ENCODE assay signal across 8 mouse cellular contexts in genomic region chr19:40588847-40589529, GRCm38 (mm10). TPM values are rescaled to one million over a fixed set of nuclear protein-coding genes. Genes with fewer than 3 reads are reported as not detected.
A peak's percentile ranks its signal among the peaks of the same experiment; 100 is the strongest.
DNase-seq lines count a peak whose midpoint lies in the region; ATAC-seq lines count a peak whose summit lies in the region.

No protein-coding gene starts in this region.

- H3K4me3 ChIP-seq in hindbrain, embryonic 12.5 days = peak overlapping the region; percentile 82

- peak; percentile 77 for ATAC-seq in hindbrain, embryonic 12.5 days (ENCODE audit: low FRiP score)

- peak; percentile 91 for DNase-seq in Muller cell, postnatal 12 days (ENCODE audit: inconsistent ontology term)
- DNase-seq in cerebellum, adult 9-11 months = peak; percentile 77
- DNase-seq in frontal cortex, adult 2 months (ENCODE audit: extremely low spot score in 1 of 2, low spot score in 1 of 2) = peak; percentile 77 to 95
- DNase-seq in layer of hippocampus, postnatal 14 days (ENCODE audit: low spot score in 2 of 2) = peak; percentile 82 to 88
- peak; percentile 95 for DNase-seq in lung, postnatal 14 days
- DNase-seq in retina, adult 2 months (ENCODE audit: low read depth, low spot score) = peak; percentile 59
- DNase-seq in thymus, postnatal 36 days = peak; percentile 92 to 95

- peak overlapping the region; percentile 50 for H3K9ac ChIP-seq in hindbrain, embryonic 12.5 days

- H3K4me2 ChIP-seq in hindbrain, embryonic 12.5 days (replicated peaks) = peak overlapping the region; percentile 69

- H3K36me3 ChIP-seq in hindbrain, embryonic 12.5 days = peaks cover 17% of the 10 kb centered on the region

- under 1% methylated on average over 18 of the region's 18 CpGs for WGBS in hindbrain, embryonic 12.5 days

- peaks cover 17% of the 10 kb centered on the region for H3K4me1 ChIP-seq in hindbrain, embryonic 12.5 days

- H3K27me3 ChIP-seq in hindbrain, embryonic 12.5 days = no peaks in the 10 kb centered on the region

- H3K27ac ChIP-seq in hindbrain, embryonic 12.5 days = peak overlapping the region; percentile 77

- no peaks in the 10 kb centered on the region for H3K9me3 ChIP-seq in hindbrain, embryonic 12.5 days (replicated peaks)

RNA-seq across cellular contexts. Expression of gene Aldh18a1, which starts 0.7 kb away (rescaled TPM):
- polyA plus RNA-seq in frontal cortex, adult 2 months (2012; rRNA removed) = 26.0 and 26.2 TPM in 2 replicates
- polyA plus RNA-seq in hindbrain, embryonic 12.5 days (2016; fragmentation: Nextera tagmentation; extraction: Ambion mirVana) = 80.2 and 82.3 TPM in 2 replicates
- total RNA-seq in layer of hippocampus, postnatal 14 days (2021) = 10 to 100 TPM; 22.6 to 29.3 TPM

RNA-seq across cellular contexts. Expression of gene Tctn3, which starts 23.0 kb away (rescaled TPM):
- 29.6 and 35.7 TPM in 2 replicates for polyA plus RNA-seq in frontal cortex, adult 2 months (2012; rRNA removed)
- 12.5 and 16.0 TPM in 2 replicates for polyA plus RNA-seq in hindbrain, embryonic 12.5 days (2016; fragmentation: Nextera tagmentation; extraction: Ambion mirVana)
- 10 to 100 TPM; 18.4 to 21.9 TPM for total RNA-seq in layer of hippocampus, postnatal 14 days (2021)

RNA-seq across cellular contexts. Expression of gene Entpd1, which starts 23.2 kb away (rescaled TPM):
- 10.9 and 13.1 TPM in 2 replicates for polyA plus RNA-seq in frontal cortex, adult 2 months (2012; rRNA removed)
- 9.8 and 10.4 TPM in 2 replicates for polyA plus RNA-seq in hindbrain, embryonic 12.5 days (2016; fragmentation: Nextera tagmentation; extraction: Ambion mirVana)
- total RNA-seq in layer of hippocampus, postnatal 14 days (2021) = 10 to 100 TPM; 18.7 to 19.9 TPM

Comparison
In these comparisons a context has a peak if more than half of its experiments do, and no peak if none do; other contexts are left out.
1. Peak in every context shown above with its lines: DNase-seq, ATAC-seq, H3K4me3 ChIP-seq and H3K27ac ChIP-seq.